Mouse (Mus musculus) hindbrain, embryonic 11.5 days (tissue): Measurements from ENCODE around the gene Prnd. TPM values are rescaled to one million over a fixed set of nuclear protein-coding genes. Genes with fewer than 3 reads are reported as not detected.
A peak's percentile ranks its signal among the peaks of the same experiment; 100 is the strongest.

Experiments used
- ATAC-seq: fragments of 200-750 bp; cut with Nextera tagmentation; 2 replicates; pipeline ENCODE4 v1.8.0; 2017; ENCODE audit warnings: mild to moderate bottlenecking, moderate TSS enrichment, moderate library complexity; ENCODE audit not compliant: low FRiP score
- DNase-seq: peaks from one replicate; pipeline ENCODE4 v3.0.0-alpha.2; 2015; ENCODE audit warnings: low spot score
- H3K27ac ChIP-seq: fragments of 300-500 bp; sonication (generic); 2 replicates; pipeline ENCODE4 v1.5.1; 2014; ENCODE audit warnings: mild to moderate bottlenecking, low read depth, low read length
- H3K27me3 ChIP-seq: fragments of 300-500 bp; sonication (generic); 2 replicates; pipeline ENCODE4 v1.6.1; 2014; ENCODE audit warnings: mild to moderate bottlenecking, low read length, moderate library complexity, mixed read lengths; ENCODE audit not compliant: control insufficient read depth, insufficient read depth
- H3K36me3 ChIP-seq: fragments of 300-500 bp; sonication (generic); 2 replicates; pipeline ENCODE4 v1.6.1; 2014; ENCODE audit warnings: mild to moderate bottlenecking, low read length, moderate library complexity, mixed read lengths; ENCODE audit not compliant: control insufficient read depth, insufficient read depth
- H3K4me1 ChIP-seq: fragments of 300-500 bp; sonication (generic); replicated peaks from 2 replicates; pipeline ENCODE4 v1.6.1; 2014; ENCODE audit warnings: low read length, mixed read lengths; ENCODE audit not compliant: control insufficient read depth, insufficient read depth
- H3K4me2 ChIP-seq: fragments of 300-500 bp; sonication (generic); replicated peaks from 2 replicates; pipeline ENCODE4 v1.6.1; 2014; ENCODE audit warnings: mild to moderate bottlenecking, low read depth, low read length
- H3K4me3 ChIP-seq: fragments of 300-500 bp; sonication (generic); 2 replicates; pipeline ENCODE4 v1.5.1; 2014; ENCODE audit warnings: low read depth, low read length
- H3K9ac ChIP-seq: fragments of 300-500 bp; sonication (generic); 2 replicates; pipeline ENCODE4 v1.6.1; 2014; ENCODE audit warnings: low read depth, low read length
- H3K9me3 ChIP-seq: fragments of 300-500 bp; sonication (generic); 2 replicates; pipeline ENCODE4 v1.6.1; 2016; ENCODE audit warnings: low read length; ENCODE audit not compliant: control insufficient read depth
- WGBS: fragments of 180-500 bp; shearing (Covaris S2); extraction: QIAGEN DNeasy Blood & Tissue Kit; methylation state at CpG from one replicate; pipeline ENCODE4 v1.1.7; 2014; 5-methylcytosine and 5-hydroxymethylcytosine counted together
- polyA plus RNA-seq: library from polyadenylated mRNA; unstranded; fragments of >200 nt; fragmentation: Nextera tagmentation; extraction: Ambion mirVana; gene quantifications from 2 replicates; pipeline ENCODE4 v1.2.1, GENCODE M21; 2014

Gene Prnd
- polyA plus RNA-seq, 1 experiment from 2014 or later: 8.2 TPM

DNA sequence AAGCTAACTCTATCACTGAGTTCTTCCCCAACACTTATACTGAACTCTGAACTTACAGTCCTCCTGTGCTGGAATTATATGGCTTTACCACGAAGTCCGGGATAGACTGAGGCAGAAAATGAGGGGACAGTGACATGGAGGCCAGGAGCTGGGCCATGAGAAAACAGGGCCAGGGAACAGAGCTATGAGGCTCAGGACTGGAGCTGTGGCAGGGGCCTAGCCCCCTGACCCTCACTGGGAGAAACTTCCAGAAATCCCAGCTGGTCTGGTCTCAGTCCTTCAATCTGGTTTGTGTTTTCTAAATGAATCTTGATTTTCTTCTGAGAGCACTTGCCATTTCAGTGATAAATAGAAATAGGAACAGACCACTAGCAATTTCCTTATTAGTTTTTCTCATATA lies 16.4 kb upstream of the Prnd start:
- H3K9ac ChIP-seq: no peak overlapping the region
- ATAC-seq: no peak
- no peaks in the 10 kb centered on the region for H3K36me3 ChIP-seq
- no peaks in the 10 kb centered on the region for H3K4me1 ChIP-seq
- no peak overlapping the region for H3K4me2 ChIP-seq
- H3K27ac ChIP-seq: no peak overlapping the region
- no peak for DNase-seq
- H3K27me3 ChIP-seq: no peaks in the 10 kb centered on the region
- WGBS: 80% methylated on average over 2 of the region's 2 CpGs
- no peaks in the 10 kb centered on the region for H3K9me3 ChIP-seq
- no peak overlapping the region for H3K4me3 ChIP-seq

DNA sequence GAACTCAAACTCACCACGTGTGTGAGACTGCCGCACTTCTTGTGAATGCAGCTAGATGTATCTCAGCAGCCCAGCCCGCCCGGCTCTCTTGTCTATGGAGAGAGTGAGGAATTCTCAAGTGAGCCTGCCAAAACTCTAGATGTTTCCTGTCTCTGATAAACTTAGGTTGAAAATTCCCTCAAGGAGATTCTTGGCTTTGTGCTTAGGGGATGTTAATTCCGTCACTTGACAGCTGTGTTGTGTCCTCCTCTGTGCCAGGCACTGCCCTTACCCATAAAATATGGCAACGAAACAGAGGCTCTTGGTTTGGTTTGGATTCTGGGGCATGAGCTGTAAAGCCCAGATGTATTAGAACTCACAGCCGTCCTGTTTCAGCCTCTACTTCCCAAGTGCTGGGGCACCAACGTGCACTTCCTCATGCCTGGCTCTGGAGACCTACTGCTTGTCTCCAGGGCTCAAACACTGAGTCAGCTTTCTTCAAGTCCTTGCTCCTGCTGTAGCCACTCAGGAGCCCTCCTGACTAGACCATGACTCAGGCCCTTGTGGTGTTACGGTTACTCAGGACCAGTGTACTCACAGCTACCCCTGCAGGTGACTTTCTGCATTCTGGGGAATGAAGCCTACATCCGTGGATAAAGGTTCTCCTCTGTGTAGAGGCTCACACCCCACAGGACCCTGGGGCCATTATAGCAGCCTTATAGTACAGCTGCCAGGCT lies 15.1 kb upstream of the Prnd start:
- Histone ChIP-seq H3K27ac (no peak overlapping the region), H3K4me2 (no peak overlapping the region), H3K4me1 (no peaks in the 10 kb centered on the region), H3K27me3 (no peaks in the 10 kb centered on the region), H3K36me3 (no peaks in the 10 kb centered on the region), H3K4me3 (no peak overlapping the region), H3K9ac (no peak overlapping the region), H3K9me3 (no peaks in the 10 kb centered on the region)
- WGBS: 88% methylated on average over 10 of the region's 10 CpGs
- no peak for ATAC-seq
- no peak for DNase-seq

DNA sequence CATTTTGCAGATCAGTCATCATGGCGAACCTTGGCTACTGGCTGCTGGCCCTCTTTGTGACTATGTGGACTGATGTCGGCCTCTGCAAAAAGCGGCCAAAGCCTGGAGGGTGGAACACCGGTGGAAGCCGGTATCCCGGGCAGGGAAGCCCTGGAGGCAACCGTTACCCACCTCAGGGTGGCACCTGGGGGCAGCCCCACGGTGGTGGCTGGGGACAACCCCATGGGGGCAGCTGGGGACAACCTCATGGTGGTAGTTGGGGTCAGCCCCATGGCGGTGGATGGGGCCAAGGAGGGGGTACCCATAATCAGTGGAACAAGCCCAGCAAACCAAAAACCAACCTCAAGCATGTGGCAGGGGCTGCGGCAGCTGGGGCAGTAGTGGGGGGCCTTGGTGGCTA lies 14.3 kb upstream of the Prnd start:
- Histone ChIP-seq H3K27ac (no peak overlapping the region), H3K4me2 (no peak overlapping the region), H3K9me3 (no peaks in the 10 kb centered on the region), H3K9ac (no peak overlapping the region), H3K4me3 (no peak overlapping the region), H3K27me3 (no peaks in the 10 kb centered on the region), H3K4me1 (no peaks in the 10 kb centered on the region), H3K36me3 (no peaks in the 10 kb centered on the region)
- ATAC-seq (no peak), DNase-seq (no peak)
- 94% methylated on average over 10 of the region's 10 CpGs for WGBS

DNA sequence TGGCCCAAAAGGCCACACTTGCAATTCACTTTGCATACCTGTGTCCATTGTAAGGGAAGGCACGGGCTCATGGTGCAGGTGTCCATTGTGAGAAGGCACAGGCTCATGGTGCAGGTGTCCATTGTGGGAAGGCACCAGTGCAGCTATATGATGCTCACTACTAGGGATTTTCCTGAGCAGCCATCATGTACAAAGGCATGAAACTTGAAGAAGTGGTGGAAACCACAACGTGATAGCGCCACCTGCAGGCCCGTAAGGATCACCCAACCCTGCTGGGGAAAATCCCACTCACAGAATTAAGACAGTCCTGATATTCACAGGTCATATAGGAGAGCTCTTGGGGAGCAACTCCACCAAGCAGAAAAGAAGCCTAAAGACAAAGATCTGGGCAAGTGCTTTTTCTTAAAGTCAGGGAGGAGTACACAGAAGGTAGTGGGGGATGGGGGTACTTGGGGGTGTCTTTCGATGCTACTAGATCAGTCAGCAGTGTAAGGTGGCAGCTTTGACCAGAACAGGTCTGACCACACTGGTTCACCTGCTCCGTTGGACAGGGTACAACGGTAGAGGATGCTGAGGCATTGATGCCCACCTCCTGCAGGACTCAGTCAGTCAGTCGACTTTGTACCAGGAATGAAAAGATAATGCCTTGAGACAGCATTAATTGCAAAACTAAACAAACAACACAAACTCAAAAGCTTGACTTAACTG lies 11.1 kb upstream of the Prnd start:
- H3K36me3 ChIP-seq: no peaks in the 10 kb centered on the region
- no peak overlapping the region for H3K9ac ChIP-seq
- H3K4me2 ChIP-seq: no peak overlapping the region
- no peak overlapping the region for H3K27ac ChIP-seq
- ATAC-seq (peak; percentile 49; the same call in 1 of the 2 replicates), DNase-seq (peak; percentile 76)
- 39% methylated on average over 8 of the region's 8 CpGs for WGBS
- H3K4me1 ChIP-seq: no peaks in the 10 kb centered on the region
- H3K9me3 ChIP-seq: no peaks in the 10 kb centered on the region
- no peaks in the 10 kb centered on the region for H3K27me3 ChIP-seq
- no peak overlapping the region for H3K4me3 ChIP-seq

DNA sequence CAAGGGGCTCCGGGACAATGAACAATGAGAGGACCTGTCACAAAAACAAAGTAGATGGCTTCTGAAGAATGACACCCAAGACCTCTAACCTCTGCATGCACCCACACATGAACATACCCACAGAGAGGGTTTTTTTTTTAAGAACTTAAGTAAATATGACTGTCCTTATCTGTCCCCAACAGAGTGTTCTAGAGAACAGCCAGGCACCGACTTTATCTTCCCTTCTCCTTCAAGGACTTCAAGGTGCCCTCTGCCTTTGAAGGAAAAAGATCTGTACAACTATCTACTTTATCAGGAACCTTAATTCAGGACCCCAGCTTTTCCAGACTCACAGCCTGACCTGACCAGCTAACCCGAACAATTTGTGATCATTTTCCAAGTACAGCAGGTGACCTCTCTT lies 10.2 kb upstream of the Prnd start:
- Histone ChIP-seq H3K36me3 (no peaks in the 10 kb centered on the region), H3K9me3 (no peaks in the 10 kb centered on the region), H3K27me3 (no peaks in the 10 kb centered on the region), H3K27ac (no peak overlapping the region), H3K4me3 (no peak overlapping the region), H3K9ac (no peak overlapping the region), H3K4me1 (no peaks in the 10 kb centered on the region), H3K4me2 (no peak overlapping the region)
- WGBS: 78% methylated on average over 3 of the region's 3 CpGs
- DNase-seq (no peak), ATAC-seq (no peak)

DNA sequence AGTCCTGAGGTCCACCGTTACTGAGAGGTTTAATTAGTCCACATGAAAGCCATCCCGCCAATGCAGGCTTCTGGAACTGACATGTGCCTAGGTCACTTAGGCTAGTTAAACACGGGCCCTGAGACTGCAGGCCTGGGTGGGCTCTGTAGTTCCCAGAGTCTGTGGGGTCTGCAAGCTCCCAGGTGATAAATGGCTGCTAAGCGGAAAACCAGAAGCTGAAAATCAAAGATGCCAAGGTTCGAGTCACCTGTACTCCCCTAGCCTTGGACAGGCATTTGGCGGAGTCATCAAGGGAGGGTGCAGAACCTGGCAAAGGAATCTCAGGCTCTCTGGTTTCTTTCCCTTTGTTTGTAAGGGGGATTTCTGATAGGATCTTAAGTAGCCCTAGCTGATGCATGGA lies 9.2 kb upstream of the Prnd start:
- no peak for ATAC-seq

DNA sequence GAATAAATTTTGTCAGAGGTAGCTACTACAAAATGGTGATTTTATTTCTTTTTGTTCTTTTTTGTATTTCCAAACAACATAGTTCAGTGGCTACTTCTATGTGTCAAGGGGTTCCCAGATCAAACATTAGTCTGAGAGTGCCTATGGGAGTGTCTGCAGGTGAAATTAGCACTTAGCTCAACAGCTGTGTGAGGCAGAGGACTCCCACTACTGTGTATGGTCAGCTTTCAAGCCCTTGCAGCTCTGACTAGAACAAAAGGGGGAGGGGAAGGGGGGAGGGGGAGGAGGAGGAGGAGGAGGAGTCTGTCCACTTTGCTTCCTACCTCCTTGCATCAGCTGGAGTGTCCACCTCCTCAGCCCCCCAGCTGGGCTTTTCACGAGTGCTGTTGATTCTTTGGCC lies 6.3 kb upstream of the Prnd start:
- DNase-seq: no peak
- Histone ChIP-seq H3K9me3 (no peaks in the 10 kb centered on the region), H3K27me3 (no peaks in the 10 kb centered on the region), H3K36me3 (no peaks in the 10 kb centered on the region), H3K4me1 (no peaks in the 10 kb centered on the region), H3K27ac (no peak overlapping the region), H3K4me3 (no peak overlapping the region), H3K4me2 (no peak overlapping the region), H3K9ac (no peak overlapping the region)
- WGBS: 14% methylated on average over 1 of the region's 1 CpGs
- no peak for ATAC-seq

More for the DNA sequence above, 9.2 kb upstream of the Prnd start:
- Histone ChIP-seq H3K4me1 (no peaks in the 10 kb centered on the region), H3K36me3 (no peaks in the 10 kb centered on the region), H3K4me3 (no peak overlapping the region), H3K4me2 (no peak overlapping the region), H3K27ac (no peak overlapping the region), H3K9me3 (no peaks in the 10 kb centered on the region), H3K9ac (no peak overlapping the region), H3K27me3 (no peaks in the 10 kb centered on the region)
- 76% methylated on average over 6 of the region's 6 CpGs for WGBS
- no peak for DNase-seq

DNA sequence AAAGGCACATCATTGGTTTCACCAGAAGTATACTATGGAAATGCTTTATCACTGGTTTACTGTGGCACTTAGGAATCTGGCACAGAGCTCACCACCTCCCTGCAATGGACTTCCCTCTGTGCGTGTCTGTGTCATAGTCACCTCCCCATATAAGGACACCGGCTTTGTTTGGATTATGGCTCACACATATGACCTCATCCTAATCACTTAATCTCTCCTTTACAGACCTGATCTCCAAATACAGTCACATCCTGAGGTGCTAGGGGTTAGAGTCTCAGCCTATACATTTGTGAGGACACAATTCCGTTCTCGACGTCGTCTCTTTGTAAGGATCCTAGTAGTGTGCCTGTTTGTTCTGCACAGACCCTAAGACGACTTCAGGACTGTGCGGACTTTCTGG lies 5.4 kb upstream of the Prnd start:
- DNase-seq (no peak), ATAC-seq (no peak)
- Histone ChIP-seq H3K9ac (no peak overlapping the region), H3K27me3 (no peaks in the 10 kb centered on the region), H3K4me3 (no peak overlapping the region), H3K4me1 (no peaks in the 10 kb centered on the region), H3K4me2 (no peak overlapping the region), H3K9me3 (no peaks in the 10 kb centered on the region), H3K36me3 (no peaks in the 10 kb centered on the region), H3K27ac (no peak overlapping the region)
- 90% methylated on average over 8 of the region's 8 CpGs for WGBS

DNA sequence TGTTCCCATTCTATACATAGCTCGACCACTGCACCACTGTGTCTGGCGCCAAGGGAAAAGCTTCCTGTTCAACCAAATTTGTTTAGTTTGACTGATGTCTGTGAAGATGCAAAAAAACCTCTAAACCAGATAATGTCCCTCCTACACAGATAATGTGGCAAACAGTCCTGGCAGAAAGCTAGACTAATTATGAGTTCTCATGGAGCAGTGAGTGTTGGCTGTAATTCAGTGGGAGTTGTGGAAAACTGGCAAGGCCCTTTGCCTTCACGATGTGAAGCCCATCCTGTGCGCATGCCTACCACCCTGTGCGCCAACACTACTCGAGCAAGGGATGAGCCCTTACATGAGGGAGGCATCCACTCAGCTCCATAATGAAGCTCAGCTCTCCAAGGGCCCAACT lies 4.9 kb upstream of the Prnd start:
- Histone ChIP-seq H3K4me2 (no peak overlapping the region), H3K4me3 (no peak overlapping the region), H3K27me3 (0 out of 2 replicates have a peak, but pooled peaks cover 2% of the 10 kb centered on the region), H3K36me3 (no peaks in the 10 kb centered on the region), H3K9me3 (no peaks in the 10 kb centered on the region), H3K27ac (no peak overlapping the region), H3K4me1 (no peaks in the 10 kb centered on the region), H3K9ac (no peak overlapping the region)
- DNase-seq (no peak), ATAC-seq (no peak)
- 88% methylated on average over 6 of the region's 6 CpGs for WGBS
